Mouse (Mus musculus) liver, adult 10 weeks (tissue): ENCODE measurements around the gene Moxd1. TPM values are rescaled to one million over a fixed set of nuclear protein-coding genes. Genes with fewer than 3 reads are reported as not detected.

Source experiments
- polyA plus RNA-seq: library from polyadenylated mRNA; stranded (reverse); fragments of 350-450 nt; fragmentation: Illumina TruSeq; extraction: RNeasy Lipid Tissue Mini Kit (QIAGEN cat#74804); gene quantifications from one replicate; pipeline ENCODE4 v1.2.3, GENCODE M21; 2014; ENCODE audit warnings: low read depth, low replicate concordance

Gene Moxd1
- polyA plus RNA-seq, result not detected

GRCm38 (mm10) chr10:24223449-24224143 lies at the start of gene Moxd1:
TSS of gene Moxd1 (plus strand) at chr10:24223517.

Other genes with a start within 250 kb of the Moxd1 start
- gene Taar6, start 237.9 kb upstream of the Moxd1 start, polyA plus RNA-seq, result not detected
- not detected for gene Taar7a, start 230.0 kb upstream of the Moxd1 start, polyA plus RNA-seq
- not detected for gene Taar7b, start 223.6 kb upstream of the Moxd1 start, polyA plus RNA-seq
- not detected for gene Taar7d, start 196.3 kb upstream of the Moxd1 start, polyA plus RNA-seq
- gene Taar7e, start 185.9 kb upstream of the Moxd1 start, polyA plus RNA-seq, result not detected
- not detected for gene Taar7f, start 174.0 kb upstream of the Moxd1 start, polyA plus RNA-seq
- gene Taar8a, start 147.0 kb upstream of the Moxd1 start, polyA plus RNA-seq, result not detected
- not detected for gene Taar8b, start 131.2 kb upstream of the Moxd1 start, polyA plus RNA-seq
- not detected for gene Taar8c, start 121.6 kb upstream of the Moxd1 start, polyA plus RNA-seq
- gene Taar9, start 114.0 kb upstream of the Moxd1 start, polyA plus RNA-seq, result not detected
- gene Stx7, start 74.2 kb upstream of the Moxd1 start, polyA plus RNA-seq, result 36.6 TPM